Mouse (Mus musculus): ENCODE measurements around the gene Casp9.

Gene Casp9

DNA sequence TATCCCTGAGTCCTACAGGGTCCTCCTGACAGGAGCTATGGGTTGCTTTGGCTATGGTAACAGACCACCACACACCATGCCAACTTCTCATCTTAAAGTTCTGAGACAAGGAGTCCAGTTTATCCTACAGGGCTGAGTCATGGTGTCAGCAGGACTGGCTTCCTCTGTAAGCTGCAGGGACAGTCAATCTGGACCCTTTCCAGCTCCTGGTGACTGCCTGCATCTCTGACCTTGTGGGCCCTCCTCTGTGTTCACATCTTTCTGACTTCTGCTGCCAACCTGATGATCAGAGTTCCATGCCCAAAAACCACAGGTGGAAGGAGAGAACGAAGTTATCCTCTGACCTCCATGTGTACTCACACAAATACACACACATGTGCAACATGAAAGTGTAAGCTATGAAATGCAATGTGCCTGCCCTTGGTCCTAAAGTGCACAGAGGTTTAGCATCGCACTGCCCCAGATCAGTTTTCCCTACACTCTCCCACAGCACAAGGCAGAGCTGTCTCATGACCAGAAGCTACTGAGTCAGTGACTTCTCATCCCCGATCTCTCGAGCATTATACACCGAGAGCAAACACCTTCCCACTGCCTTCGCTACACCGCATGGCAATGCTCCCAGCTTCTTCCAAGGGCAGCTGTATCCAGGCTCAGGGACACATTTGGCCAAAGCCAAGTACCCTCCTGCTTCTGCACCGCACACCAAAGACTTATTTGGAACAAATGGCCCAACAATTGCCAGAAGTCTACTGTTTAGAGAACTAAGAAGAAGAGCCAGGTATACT is 12.0 kb upstream of the Casp9 start:
- no peak for DNase-seq (ENCODE audit: low spot score in 2 of 2)

DNA sequence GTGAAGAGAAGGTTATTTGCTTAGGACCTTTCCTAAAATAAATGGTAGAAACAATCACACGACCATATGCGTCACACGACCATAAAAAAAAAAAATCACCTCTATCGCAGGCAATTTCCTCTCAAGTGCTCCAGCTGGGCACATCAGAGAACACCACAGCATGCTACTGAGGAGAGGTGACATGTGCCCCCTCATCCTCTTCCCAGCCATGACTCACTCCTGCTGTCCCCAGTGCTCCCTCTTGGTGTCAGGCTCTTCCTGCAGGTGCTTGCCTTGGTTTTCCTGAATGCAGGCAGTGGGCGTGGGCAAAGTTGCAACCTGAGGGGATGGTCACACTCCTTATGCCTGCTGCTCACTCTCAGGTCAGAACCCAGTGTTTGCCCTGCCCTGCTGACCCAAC is 8.6 kb upstream of the Casp9 start:
- no peak for DNase-seq (ENCODE audit: low spot score in 2 of 2)

DNA sequence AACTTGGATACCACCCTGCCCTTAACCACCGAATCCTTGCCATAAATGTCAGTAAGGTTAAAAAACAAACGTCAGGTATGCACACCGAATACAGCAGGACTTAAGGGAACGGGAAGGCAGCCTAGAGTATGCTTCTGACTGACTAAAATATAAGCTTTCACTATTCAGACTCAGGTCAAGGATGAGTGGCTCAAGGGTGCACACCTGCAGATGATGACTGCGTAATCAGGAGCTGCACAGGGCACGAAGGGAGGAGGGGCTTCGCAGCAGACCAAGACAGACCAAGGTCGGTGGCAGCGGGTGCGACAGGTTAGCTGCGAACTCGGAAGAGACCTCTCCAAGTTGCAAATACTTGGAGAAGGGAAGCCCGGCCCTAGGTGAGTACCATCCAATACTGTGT is 7.3 kb upstream of the Casp9 start:
- no peak for DNase-seq (ENCODE audit: low spot score in 2 of 2)

DNA sequence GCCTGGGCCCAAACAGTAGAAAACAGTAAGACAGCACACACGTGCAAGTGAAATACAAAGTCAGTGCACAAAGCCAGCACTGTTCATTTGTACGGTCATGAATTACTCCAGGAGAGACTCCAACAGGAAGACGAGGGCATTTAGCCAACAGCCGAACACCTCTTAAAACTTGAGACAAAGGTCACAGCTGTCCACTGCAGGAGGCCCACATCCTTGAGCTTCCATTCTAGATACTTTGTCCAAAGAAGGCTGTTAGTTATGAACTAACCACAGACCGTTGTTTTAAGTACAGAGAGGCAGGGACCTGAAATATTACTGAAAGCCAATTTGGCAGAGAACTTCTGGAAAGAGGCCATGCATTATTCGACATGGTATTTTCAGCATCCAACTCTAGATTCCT is 6.4 kb upstream of the Casp9 start:
- DNase-seq (ENCODE audit: low spot score in 2 of 2) = no peak

DNA sequence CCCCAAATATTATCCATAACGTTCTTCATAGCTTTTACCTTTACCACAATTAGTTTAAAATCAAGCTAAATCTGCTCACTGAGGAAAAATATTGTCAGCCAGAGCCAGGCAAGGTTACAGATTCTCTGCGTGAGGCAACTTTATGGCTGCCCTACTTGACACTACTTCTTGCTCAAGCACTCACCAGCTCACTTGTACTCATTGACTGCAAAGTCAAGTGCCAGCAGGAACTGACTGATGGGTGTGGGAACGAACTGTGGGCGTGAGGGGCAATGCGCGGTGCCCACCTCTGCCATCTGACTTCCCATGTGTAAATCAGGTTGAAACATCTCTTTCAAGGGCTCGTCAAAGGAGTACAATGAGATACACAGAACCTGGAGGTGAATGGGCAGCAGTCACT is 6.0 kb upstream of the Casp9 start:
- DNase-seq (ENCODE audit: low spot score in 2 of 2) = no peak

DNA sequence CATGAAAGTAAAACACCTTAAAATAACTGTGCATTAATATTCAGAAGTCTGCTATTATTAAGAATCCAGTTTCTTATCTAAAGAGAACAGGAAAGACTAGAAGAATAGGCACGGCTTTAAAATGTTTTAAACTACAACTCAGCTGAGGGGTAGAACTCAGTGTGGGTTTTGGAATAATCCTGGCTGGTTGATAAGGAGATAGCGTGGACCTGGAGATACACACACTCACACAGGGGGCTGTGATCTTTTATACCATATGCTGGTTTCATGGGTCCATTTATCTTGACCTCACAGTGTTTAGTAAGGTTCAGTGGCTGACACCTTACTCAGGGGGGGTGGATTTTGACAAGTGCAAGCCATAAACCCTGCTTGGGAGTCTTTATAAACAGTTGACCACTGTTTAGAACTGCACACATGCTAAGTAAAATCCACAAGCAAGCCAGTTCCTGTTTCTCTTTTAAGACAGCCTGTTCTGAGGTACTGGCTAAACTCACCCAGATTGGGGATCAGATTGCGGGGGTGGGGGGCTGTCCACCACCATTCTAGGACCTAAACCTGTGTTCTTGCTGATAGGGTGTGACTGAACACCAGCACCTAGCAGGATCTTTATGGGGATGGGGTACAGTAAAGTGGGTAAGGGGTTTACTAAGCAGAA is 3.7 kb upstream of the Casp9 start:
- DNase-seq (ENCODE audit: low spot score in 2 of 2) = no peak

DNA sequence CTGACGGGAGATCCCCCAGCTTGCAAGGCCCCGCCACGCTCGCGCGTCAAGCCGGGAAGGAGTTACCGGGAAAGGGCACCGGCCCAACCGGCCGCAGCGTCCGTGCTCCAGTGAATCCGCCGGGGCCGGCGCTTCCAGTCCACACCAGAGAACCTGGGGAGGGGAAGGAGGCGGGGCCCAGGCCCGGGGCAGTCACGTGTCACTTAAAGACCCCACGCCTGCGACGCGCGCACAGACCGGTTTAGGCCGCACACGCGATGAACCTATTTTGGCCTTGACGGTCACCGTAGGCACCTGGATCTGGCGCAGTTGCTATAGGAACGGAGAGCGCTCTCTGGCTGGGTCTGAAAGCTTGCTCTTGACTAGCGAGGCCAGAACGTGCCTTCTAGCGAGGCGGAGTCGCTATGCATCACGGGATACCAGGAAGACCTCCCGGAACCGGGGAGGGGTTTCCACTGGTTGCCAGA is 2.9 kb upstream of the Casp9 start, which contains the start of gene Dnajc16:
TSS of gene Dnajc16 (minus strand) at position 408 of the 467 bp plus-strand sequence.
- peak; percentile 94 to 98 for DNase-seq (ENCODE audit: low spot score in 2 of 2)

DNA sequence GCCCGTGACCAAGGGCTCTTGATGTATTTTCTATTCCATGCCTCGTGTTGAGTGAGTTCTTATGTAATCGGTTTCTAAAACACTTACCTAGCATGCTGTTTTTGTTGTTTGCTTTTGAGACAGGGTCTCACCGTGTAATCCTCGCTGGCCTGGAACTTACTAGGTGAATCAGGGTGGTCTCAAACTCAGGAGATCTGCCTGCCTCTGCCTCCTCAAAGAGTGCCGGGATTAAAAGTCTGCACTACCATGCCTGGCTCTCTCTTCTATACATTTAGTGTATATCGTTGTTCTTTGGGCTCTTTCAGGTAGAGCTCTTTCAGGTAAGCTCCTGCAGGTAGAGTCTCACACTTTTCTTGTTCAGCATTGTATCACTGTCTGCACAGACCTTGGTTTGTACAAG is 1.9 kb upstream of the Casp9 start:
- no peak for DNase-seq (ENCODE audit: low spot score in 2 of 2)

DNA sequence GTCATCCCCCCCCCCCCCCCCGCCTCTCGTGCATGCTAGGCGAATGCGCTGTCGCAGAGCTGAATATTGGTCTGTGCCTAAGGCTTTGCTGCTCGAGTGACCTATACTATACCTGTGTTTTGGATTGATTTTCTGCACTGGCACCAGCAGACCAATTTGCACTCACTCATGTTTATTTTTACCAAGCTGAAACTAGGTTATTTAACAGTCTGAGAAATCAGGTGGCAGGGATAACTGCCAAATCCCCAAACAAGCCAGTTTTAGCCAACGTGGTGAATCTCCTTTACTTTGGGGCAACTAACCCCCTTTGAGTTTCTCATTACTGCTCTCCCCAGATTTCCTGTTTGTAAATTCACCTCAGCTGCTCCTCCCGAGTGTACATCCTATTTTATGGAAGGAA is 1.5 kb upstream of the Casp9 start:
- DNase-seq (ENCODE audit: low spot score in 2 of 2) = no peak

DNA sequence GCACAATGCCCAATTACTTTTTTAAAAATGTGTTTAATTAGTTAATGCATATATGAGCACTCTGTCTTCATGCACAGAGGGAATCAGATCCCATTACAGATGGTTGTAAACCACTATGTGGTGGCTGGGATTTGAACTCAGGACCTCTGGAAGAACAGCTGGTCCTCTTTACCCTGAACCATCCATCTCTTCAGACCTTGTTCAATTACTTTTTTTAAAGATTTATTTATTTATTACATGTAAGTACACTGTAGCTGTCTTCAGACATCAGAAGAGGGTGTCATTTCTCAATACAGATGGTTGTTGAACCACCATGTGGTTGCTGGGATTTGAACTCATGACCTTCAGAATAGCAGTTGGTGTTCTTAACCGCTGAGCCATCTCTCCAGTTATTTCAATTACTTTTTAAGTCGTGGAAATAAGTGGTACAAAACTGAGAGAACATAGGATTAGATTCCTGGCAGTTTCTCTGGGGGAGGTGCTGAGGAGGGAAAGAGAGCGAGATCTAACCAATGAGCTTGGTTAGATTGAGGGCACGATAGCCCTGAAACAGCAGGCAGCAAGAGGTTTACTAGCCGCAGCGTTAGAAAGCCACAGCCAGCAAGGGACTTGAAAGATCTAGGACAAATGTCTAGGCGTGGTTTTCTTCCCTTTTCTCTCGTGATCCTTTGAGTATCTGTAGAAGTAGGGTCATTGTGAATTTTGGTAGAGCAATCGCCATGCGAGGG is 694 bp upstream of the Casp9 start:
- no peak for DNase-seq (ENCODE audit: low spot score in 2 of 2)

DNA sequence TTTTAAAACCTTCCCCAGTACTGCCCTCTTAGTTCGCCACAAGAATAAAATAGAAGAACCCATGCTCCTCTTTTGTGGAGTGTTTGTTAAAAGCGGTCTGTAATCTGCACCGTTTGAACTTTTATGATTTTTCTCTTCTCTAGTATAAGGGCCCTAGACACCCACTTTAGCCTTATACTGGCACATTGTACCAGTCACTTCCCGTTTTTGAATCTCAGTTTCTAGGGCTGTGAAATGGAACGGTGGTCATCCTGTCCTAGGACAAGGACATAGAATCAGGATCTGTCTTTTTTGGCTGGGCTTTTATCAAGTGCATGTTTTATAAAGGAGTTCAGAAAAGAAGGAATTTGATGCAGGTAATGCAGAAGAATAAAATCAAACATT is 732 bp downstream of the Casp9 start:
- no peak for DNase-seq (ENCODE audit: low spot score in 2 of 2)

DNA sequence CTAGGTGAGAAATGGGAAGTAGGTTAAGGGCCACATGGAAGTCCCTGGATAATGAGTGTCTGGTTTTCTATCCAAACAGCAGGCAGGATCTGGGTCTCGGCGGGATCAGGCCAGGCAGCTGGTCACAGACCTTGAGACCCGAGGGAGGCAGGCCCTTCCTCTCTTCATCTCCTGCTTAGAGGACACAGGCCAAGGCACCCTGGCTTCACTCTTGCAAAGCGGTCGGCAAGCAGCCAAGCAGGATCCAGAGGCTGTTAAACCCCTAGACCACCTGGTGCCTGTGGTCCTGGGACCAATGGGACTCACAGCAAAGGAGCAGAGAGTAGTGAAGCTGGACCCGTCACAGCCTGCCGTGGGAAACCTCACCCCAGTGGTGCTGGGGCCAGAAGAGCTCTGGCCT is 2.9 kb downstream of the Casp9 start:
- DNase-seq (ENCODE audit: low spot score in 2 of 2) = no peak

DNA sequence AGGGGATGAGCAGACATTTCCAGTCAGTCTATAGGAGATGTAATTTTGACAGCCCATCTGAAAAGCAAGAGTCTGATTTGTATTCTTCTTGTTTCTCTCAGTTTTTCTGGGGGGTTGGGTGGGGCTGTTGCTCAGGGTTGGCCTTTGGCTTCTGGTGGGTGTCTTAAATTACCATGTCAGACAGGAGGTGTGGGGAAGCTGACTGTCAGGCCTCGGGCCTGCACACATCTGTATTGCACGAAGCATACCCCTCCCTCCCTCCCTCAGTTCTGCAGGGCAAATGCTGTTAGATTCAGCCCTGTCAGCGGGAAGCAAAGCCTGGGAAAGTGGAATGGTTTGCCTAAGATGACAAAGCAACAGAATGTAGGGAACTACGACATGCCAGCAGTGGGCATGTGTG is 3.5 kb downstream of the Casp9 start:
- no peak for DNase-seq (ENCODE audit: low spot score in 2 of 2)

DNA sequence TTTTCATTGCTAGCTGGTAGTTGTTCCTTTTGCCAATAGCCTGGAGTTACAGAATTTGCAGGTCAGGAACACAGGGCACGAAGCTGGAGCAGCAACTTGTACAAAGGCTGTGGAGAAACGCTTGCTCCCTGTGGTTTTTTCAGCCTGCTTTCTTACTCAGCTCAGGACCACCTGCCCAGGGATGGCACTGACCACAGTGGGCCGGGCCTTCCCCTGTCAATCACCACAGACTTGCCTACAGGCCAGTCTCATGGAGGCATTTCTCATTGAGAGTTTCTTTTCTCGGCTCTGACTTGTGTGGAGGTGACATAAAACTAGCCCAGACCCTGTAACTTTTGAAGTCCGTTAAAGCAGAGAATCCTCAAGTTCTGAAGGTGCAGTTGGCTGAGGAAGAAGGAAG is 4.1 kb downstream of the Casp9 start:
- no peak for DNase-seq (ENCODE audit: low spot score in 2 of 2)

DNA sequence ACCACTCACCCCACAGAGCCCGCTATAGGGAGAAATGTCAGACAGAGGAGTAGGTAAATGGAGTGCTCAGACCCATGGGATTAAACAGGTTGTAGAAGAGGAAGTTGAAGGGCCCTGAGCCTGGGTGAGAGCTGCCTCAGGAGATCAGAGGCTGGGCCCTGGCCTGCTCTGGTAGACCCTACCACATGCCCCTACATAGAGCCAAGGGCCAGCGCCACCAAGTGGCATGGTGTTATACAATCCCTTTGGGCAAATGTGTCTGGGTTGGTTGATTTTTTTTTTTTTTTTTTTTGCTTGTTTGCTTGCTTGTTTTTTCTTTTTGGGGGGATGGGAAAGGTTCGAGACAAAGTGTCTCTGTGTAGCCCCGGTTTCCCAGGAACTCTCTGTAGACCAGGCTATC is 10.7 kb downstream of the Casp9 start:
- DNase-seq (ENCODE audit: low spot score in 2 of 2) = no peak

DNA sequence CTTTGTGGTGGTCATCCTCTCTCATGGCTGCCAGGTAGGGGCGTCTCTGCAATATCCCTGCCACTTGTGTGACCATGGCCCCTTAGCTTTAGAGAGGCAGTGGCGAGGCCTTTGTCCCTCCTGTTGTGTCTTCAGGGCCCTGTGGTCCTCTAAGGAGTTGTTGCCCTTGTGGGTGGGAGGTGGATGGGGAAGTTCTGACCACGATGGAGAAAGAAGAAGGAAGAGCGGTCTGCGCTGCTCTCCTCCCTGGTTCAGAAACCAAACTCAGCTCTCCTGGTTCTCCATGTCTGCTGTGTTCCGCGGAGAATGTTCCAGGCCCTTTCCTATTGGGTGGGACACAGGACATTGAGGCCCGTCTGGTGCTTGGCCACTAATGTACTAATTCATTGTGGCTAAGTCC is 12.5 kb downstream of the Casp9 start:
- DNase-seq (ENCODE audit: low spot score in 2 of 2) = no peak

DNA sequence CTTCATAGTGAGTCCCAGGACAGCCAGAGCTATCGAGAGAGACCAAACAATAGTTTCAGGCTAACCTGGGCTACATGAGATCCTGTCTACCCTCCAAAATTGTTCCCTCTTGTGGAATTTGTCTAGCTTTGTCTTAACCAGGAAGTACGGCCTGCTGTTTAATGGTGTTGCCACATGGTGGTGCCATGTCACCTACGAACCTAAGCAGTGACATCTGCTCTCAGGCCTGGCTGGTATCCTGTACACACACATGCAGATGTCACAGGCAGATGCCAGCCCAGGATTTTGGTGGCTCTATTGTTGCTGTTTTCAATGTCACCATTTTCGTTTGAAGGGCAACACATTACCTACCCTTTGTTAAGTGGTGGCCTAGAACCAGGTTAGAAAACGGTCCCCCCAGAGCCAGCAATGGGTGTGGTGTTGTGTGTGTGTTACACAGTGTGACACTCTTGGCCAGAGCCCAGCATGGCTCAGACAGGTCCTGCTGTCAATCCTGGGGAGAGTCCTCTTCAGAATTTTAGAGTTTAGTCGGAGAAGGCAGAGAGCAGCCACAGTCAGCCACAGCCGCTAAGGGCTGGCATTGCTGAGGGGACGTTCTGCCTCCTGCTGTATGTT is 16.5 kb downstream of the Casp9 start:
- no peak for DNase-seq (ENCODE audit: low spot score in 2 of 2)

DNA sequence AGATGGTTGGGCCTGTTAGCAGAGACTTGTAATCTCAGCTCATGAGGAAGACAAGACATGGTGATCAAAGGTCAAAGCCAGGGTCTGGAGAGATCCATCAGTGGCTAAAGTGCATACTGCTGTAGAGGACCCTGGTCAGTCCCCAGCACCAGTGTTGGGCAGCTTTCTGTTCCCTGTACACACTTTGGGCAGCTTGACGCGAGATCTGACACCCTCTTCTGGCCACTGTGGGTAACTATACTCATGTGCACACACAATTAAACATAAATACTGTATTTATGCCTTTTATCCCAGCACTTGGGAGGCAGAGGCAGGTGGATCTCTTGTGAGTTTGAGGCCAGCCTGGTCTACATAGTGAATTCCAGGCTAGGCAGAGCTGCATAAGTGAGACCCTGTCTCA is 17.6 kb downstream of the Casp9 start:
- DNase-seq (ENCODE audit: low spot score in 2 of 2) = no peak

DNA sequence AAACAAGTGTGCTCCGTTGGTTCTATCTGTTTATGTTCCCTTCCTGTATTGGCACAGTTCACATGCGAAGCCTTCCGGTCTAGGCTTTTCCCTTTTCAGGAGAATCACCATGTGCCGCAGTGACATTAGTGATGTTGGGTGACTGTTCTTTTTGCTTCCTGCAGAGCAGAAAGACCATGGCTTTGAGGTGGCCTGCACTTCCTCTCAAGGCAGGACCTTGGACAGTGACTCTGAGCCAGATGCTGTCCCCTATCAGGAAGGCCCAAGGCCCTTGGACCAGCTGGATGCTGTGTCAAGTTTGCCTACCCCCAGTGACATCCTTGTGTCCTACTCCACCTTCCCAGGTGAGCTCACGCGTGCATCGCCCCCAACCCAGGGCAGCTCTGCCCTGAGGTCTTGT is 18.0 kb downstream of the Casp9 start:
- no peak for DNase-seq (ENCODE audit: low spot score in 2 of 2)

DNA sequence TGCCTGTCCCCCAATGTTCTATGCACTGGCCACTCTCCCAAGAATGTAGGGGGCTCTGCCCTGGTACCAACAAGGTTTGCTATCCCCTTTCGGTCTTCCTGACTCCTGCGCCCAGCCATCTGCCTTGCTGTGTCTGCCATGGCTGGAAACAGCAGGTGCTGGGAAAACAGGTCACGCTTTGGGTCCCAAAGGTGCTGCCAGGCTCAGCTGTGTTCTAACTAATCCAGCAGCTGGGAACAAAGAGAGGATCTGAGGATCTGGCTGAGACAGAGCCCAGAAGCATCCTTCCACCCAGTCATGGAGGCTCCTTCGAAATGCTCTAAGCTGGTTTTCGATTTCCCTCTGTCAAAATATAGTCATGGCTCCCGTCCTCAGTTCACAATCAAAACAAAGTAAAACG is 22.9 kb downstream of the Casp9 start:
- DNase-seq (ENCODE audit: low spot score in 2 of 2) = no peak

DNA sequence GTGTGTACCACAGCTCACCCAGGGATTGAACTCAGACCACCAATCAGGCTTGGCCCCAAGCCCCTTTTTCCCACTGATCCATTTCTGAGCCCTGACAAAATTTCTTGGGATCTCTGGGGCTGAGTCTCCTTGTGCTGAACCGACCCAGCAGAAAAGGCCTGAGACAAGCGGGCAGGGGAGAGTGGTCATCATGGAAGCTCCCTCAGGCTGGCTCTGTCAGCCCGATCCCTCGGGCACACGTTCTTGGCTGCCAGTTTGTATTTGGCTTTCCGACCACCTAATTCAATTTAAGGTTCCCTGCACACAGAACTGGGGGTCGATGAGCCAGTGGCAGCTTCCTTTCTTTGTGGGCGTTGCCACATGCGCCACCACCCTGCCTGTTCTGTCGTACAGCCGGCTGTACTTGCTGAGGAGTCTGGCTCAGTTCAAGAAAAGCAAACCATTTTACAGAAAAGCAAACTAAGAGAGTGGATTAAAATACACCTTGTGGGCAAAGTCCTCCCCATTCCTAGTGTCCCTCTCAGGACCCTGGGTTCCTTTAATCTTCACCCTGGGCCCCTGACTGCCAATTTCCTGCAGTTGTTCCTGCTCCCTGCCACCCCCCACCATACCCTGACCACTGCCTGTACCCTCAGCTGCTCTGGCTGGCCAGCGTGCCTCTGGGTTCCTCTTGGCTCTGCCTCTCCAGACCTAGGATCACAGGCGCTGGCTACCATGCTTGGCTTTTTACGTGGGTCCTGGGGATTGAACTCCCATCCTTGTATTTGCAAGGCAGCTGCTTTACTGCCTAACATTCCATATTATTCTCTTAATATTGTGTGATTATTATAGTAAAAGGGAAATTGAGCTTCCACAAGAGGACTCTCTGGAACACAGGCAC is 23.6 kb downstream of the Casp9 start:
- no peak for DNase-seq (ENCODE audit: low spot score in 2 of 2)

Measured in frontal cortex, postnatal 14 days (tissue).